Mouse (Mus musculus) lung, adult 2 months (tissue): ENCODE data around the gene Brca2.
A peak's percentile ranks its signal among the peaks of the same experiment; 100 is the strongest.

ENCODE experiments used
- CTCF ChIP-seq: fragments of 200-500 bp; IDR thresholded peaks from 2 replicates; pipeline ENCODE4 v1.5.1; 2011; ENCODE audit warnings: mild to moderate bottlenecking, low read length, control low read depth; ENCODE audit not compliant: insufficient read depth
- POLR2A ChIP-seq: fragments of 200-500 bp; IDR thresholded peaks from 2 replicates; pipeline ENCODE4 v1.6.1; 2011; ENCODE audit warnings: low read depth, mild to moderate bottlenecking, control low read depth, low read length, borderline replicate concordance; ENCODE audit errors: extremely low read depth

GRCm38 (mm10) chr5:150495792-150496191 is 26.6 kb upstream of the Brca2 start:
- TF ChIP-seq CTCF, result peak; percentile 78
- TF ChIP-seq POLR2A, result no peak
